14 mouse cellular contexts compared by ENCODE assay signal in the genomic region with DNA sequence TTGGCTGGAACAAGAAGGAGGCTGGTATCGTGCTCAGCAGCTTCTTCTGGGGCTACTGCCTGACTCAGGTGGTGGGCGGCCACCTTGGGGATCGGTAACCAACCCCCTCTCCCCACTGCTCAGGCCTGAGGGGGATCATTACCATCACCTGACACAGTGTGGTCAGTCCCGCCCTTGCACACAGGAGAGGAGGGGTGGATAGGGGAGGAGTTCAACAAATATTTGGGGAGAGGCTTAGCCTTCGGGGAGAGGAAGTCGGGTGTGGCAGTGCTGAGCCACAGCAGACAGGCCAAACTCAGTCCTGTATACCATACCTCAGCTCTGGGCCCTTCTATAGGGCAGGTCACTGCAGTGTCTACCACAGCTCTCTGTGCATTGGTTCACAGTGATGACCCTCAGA. TPM values are rescaled to one million over a fixed set of nuclear protein-coding genes. Genes with fewer than 3 reads are reported as not detected.
DNase-seq lines count a peak whose midpoint lies in the region; ATAC-seq and TF ChIP-seq lines count a peak whose summit lies in the region.
"Had no signal": no experiment of that assay in that cellular context is flagged by ENCODE, and none has a peak within 500 bp of the region (broad histone marks: within the 10 kb centered on the region; RNA-seq: fewer than 3 reads in every experiment).

No protein-coding gene starts in this region.

- DNase-seq in urinary bladder, postnatal 14 days (ENCODE audit: low spot score), result peak; percentile 19
- no peak for DNase-seq in urinary bladder, adult 2 months (ENCODE audit: low spot score)
- DNase-seq in ovary, postnatal 10 days (ENCODE audit: low spot score), result no peak
- no peak for DNase-seq in forebrain, embryonic 11.5 days (ENCODE audit: low spot score)
- no peak for DNase-seq in frontal cortex, postnatal 10 days (ENCODE audit: low spot score in 2 of 2)
- DNase-seq: kidney, adult 8-10 months; thymus, postnatal 36 days had no signal

- H3K27ac ChIP-seq in bone marrow, adult 2 months (ENCODE audit: control insufficient read depth, insufficient read depth, low read depth, low read length, poor library complexity), result peak overlapping the region; percentile 56
- no peak overlapping the region for H3K27ac ChIP-seq in forebrain, embryonic 11.5 days (ENCODE audit: low read depth, low read length)
- H3K27ac ChIP-seq: hindbrain, embryonic 12.5 days had no signal

- H3K4me2 ChIP-seq in forebrain, embryonic 11.5 days (ENCODE audit: low read depth, low read length, severe bottlenecking), result no peak overlapping the region
- H3K4me2 ChIP-seq: heart, embryonic 11.5 days; hindbrain, embryonic 12.5 days had no signal

- H3K9ac ChIP-seq in forebrain, embryonic 11.5 days (ENCODE audit: low read length), result no peak overlapping the region
- H3K9ac ChIP-seq: hindbrain, embryonic 12.5 days had no signal

- ATAC-seq in megakaryocyte, adult 5-6 weeks (ENCODE audit: poor library complexity, severe bottlenecking), result peak; percentile 77
- ATAC-seq in forebrain, embryonic 11.5 days (replicated peaks; ENCODE audit: low FRiP score), result no peak

- TF ChIP-seq POLR2A in bone marrow, adult 2 months (IDR thresholded peaks at IDR 0.05; ENCODE audit: borderline replicate concordance, control insufficient read depth, low read depth, low read length), result no peak

- peaks cover 12% of the 10 kb centered on the region for H3K4me1 ChIP-seq in bone marrow, adult 2 months (ENCODE audit: control insufficient read depth, insufficient read depth, low read length)
- no peaks in the 10 kb centered on the region for H3K4me1 ChIP-seq in forebrain, embryonic 11.5 days (replicated peaks; ENCODE audit: control insufficient read depth, insufficient read depth, low read length)
- H3K4me1 ChIP-seq: hindbrain, embryonic 12.5 days had no signal

- no peaks in the 10 kb centered on the region for H3K9me3 ChIP-seq in forebrain, embryonic 11.5 days (ENCODE audit: control insufficient read depth, low read length)
- H3K9me3 ChIP-seq: hindbrain, embryonic 12.5 days had no signal

- H3K4me3 ChIP-seq in bone marrow, adult 2 months (replicated peaks; ENCODE audit: control insufficient read depth, low read depth, low read length), result peak overlapping the region; percentile 53
- no peak overlapping the region for H3K4me3 ChIP-seq in forebrain, embryonic 11.5 days (ENCODE audit: low read depth, low read length)
- H3K4me3 ChIP-seq: hindbrain, embryonic 12.5 days; myocyte had no signal

- WGBS in bone marrow, adult 2 months, result 42% methylated on average over 6 of the region's 6 CpGs
- 82% methylated on average over 6 of the region's 6 CpGs for WGBS in forebrain, embryonic 11.5 days

- no peaks in the 10 kb centered on the region for H3K36me3 ChIP-seq in forebrain, embryonic 11.5 days (ENCODE audit: control insufficient read depth, insufficient read depth, low read length)
- H3K36me3 ChIP-seq: hindbrain, embryonic 12.5 days had no signal

- no peaks in the 10 kb centered on the region for H3K27me3 ChIP-seq in forebrain, embryonic 11.5 days (ENCODE audit: control insufficient read depth, insufficient read depth, low read length)
- H3K27me3 ChIP-seq: hindbrain, embryonic 12.5 days had no signal

- no peak for TF ChIP-seq CTCF in bone marrow, adult 2 months (IDR thresholded peaks at IDR 0.05; ENCODE audit: control insufficient read depth, insufficient read depth, low read length)

RNA-seq across cellular contexts. Expression of a gene that starts 6.9 kb away (rescaled TPM):
- 4.6 and 5.3 TPM in 2 replicates for polyA plus RNA-seq in urinary bladder, adult 2 months (2012; rRNA removed)
- polyA plus RNA-seq in bone marrow, adult 2 months (2011; ENCODE audit: insufficient read depth, insufficient read length, low replicate concordance, missing spikeins), result 19.4 and 35.6 TPM in 2 replicates
- 7.9 and 9.9 TPM in 2 replicates for total RNA-seq in megakaryocyte, adult 5-6 weeks (2015)
- total RNA-seq in megakaryocyte, adult 5-6 weeks (2017), result 5.2 and 7.1 TPM in 2 replicates
- 0.11 and 0.57 TPM in 2 replicates for polyA plus RNA-seq in forebrain, embryonic 11.5 days (2014; fragmentation: Nextera tagmentation; extraction: Ambion mirVana)

RNA-seq across cellular contexts. Expression of a gene that starts 22.1 kb away (rescaled TPM):
- polyA plus RNA-seq in urinary bladder, adult 2 months (2012; rRNA removed), result 59.7 and 64.6 TPM in 2 replicates
- 79.0 and 81.5 TPM in 2 replicates for polyA plus RNA-seq in bone marrow, adult 2 months (2011; ENCODE audit: insufficient read depth, insufficient read length, low replicate concordance, missing spikeins)
- total RNA-seq in megakaryocyte, adult 5-6 weeks (2015), result 72.6 and 76.0 TPM in 2 replicates
- 64.1 and 82.6 TPM in 2 replicates for total RNA-seq in megakaryocyte, adult 5-6 weeks (2017)
- polyA plus RNA-seq in forebrain, embryonic 11.5 days (2014; fragmentation: Nextera tagmentation; extraction: Ambion mirVana), result 58.1 and 64.5 TPM in 2 replicates

RNA-seq across cellular contexts. Expression of a gene that starts 22.2 kb away (rescaled TPM):
- polyA plus RNA-seq in urinary bladder, adult 2 months (2012; rRNA removed), result 24.7 and 25.8 TPM in 2 replicates
- 15.5 and 36.0 TPM in 2 replicates for polyA plus RNA-seq in bone marrow, adult 2 months (2011; ENCODE audit: insufficient read depth, insufficient read length, low replicate concordance, missing spikeins)
- 30.0 and 32.1 TPM in 2 replicates for total RNA-seq in megakaryocyte, adult 5-6 weeks (2015)
- 41.3 and 46.9 TPM in 2 replicates for total RNA-seq in megakaryocyte, adult 5-6 weeks (2017)
- 39.8 and 44.1 TPM in 2 replicates for polyA plus RNA-seq in forebrain, embryonic 11.5 days (2014; fragmentation: Nextera tagmentation; extraction: Ambion mirVana)

RNA-seq across cellular contexts. Expression of a gene that starts 44.7 kb away (rescaled TPM):
- not detected in 2 replicates for polyA plus RNA-seq in urinary bladder, adult 2 months (2012; rRNA removed)
- polyA plus RNA-seq in bone marrow, adult 2 months (2011; ENCODE audit: insufficient read depth, insufficient read length, low replicate concordance, missing spikeins), result not detected in 2 replicates
- not detected in 2 replicates for total RNA-seq in megakaryocyte, adult 5-6 weeks (2015)
- not detected in 2 replicates for total RNA-seq in megakaryocyte, adult 5-6 weeks (2017)
- 0.85 and 0.87 TPM in 2 replicates for polyA plus RNA-seq in forebrain, embryonic 11.5 days (2014; fragmentation: Nextera tagmentation; extraction: Ambion mirVana)
- total RNA-seq: adrenal gland, adult 18-20 months had no signal
- polyA plus RNA-seq: heart, embryonic 11.5 days; limb, embryonic 14.5 days; myocyte had no signal
